ENCODE assay signal across 27 mouse cellular contexts in the genomic region with DNA sequence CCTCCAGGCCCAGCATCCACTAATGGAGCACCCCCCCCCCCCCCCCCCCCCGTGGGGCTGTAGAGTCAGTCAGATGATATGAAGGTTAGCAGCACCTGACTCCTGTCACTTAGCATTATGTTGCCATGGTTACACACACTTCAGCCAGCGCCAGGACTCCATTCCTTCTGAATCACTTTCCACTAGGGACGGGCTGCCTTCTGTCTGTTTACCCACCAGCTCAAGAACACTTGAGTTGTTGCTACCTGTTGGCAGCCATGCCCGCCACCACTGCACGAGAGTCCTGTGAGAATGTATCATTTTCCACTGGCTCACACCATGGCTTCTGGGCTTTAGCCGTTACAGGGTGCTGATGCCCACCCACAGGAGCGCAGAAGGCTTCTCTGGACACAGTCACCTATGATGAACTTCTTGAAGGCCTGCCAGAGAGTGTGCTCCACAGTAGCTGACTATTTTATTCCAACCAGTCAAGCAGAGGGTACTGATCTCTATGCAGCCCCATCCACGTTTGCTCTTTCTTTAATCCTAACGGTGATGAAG. TPM values are rescaled to one million over a fixed set of nuclear protein-coding genes. Genes with fewer than 3 reads are reported as not detected.
DNase-seq lines count a peak whose midpoint lies in the region; ATAC-seq and TF ChIP-seq lines count a peak whose summit lies in the region.
"Had no signal": no experiment of that assay in that cellular context is flagged by ENCODE, and none has a peak within 500 bp of the region (broad histone marks: within the 10 kb centered on the region; RNA-seq: fewer than 3 reads in every experiment).

No protein-coding gene starts in this region.

- H3K4me3 ChIP-seq in midbrain, embryonic 13.5 days (replicated peaks), result no peak overlapping the region
- no peak overlapping the region for H3K4me3 ChIP-seq in midbrain, postnatal 0 days (ENCODE audit: low read depth, low read length)
- no peak overlapping the region for H3K4me3 ChIP-seq in lung, postnatal 0 days (ENCODE audit: low read depth, low read length)
- H3K4me3 ChIP-seq: forebrain, embryonic 13.5 days; hindbrain, embryonic 10.5 days; kidney, embryonic 15.5 days; left cerebral cortex, adult 2 months; limb, embryonic 10.5 days; liver, embryonic 15.5 days; neural tube, embryonic 15.5 days had no signal

- WGBS in midbrain, embryonic 13.5 days, result 73% methylated on average over 9 of the region's 9 CpGs
- 69% methylated on average over 8 of the region's 9 CpGs for WGBS in midbrain, postnatal 0 days
- WGBS in lung, postnatal 0 days, result 50% methylated on average over 8 of the region's 9 CpGs

- no peak overlapping the region for H3K27ac ChIP-seq in midbrain, embryonic 13.5 days
- H3K27ac ChIP-seq in midbrain, postnatal 0 days (ENCODE audit: low read depth, low read length), result no peak overlapping the region
- peak overlapping the region; percentile 78 for H3K27ac ChIP-seq in lung, postnatal 0 days (ENCODE audit: low read length)
- H3K27ac ChIP-seq: forebrain, embryonic 13.5 days; hindbrain, embryonic 10.5 days; kidney, embryonic 15.5 days; left cerebral cortex, adult 2 months; limb, embryonic 10.5 days; liver, embryonic 15.5 days; neural tube, embryonic 15.5 days; stomach, postnatal 0 days had no signal

- H3K36me3 ChIP-seq in midbrain, embryonic 13.5 days, result peaks cover 43% of the 10 kb centered on the region
- H3K36me3 ChIP-seq in midbrain, postnatal 0 days (ENCODE audit: insufficient read depth, low read length), result peaks cover 37% of the 10 kb centered on the region
- H3K36me3 ChIP-seq in lung, postnatal 0 days (ENCODE audit: insufficient read depth, low read length), result peaks cover 39% of the 10 kb centered on the region

- ATAC-seq in midbrain, embryonic 13.5 days, result peak; percentile 53; the same call in 1 of the 2 replicates
- no peak for ATAC-seq in midbrain, postnatal 0 days (ENCODE audit: low FRiP score)
- ATAC-seq in lung, postnatal 0 days, result peak; percentile 88
- ATAC-seq: activated CD4-positive, CD25-positive, alpha-beta regulatory T cell, adult 4 months; forebrain, embryonic 13.5 days; intestine, postnatal 0 days had no signal

- DNase-seq in midbrain, postnatal 0 days (ENCODE audit: low spot score), result no peak
- DNase-seq in brain, embryonic 14.5 days (ENCODE audit: low read depth), result peak; percentile 37
- DNase-seq in lung, postnatal 0 days (ENCODE audit: low spot score), result peak; percentile 94
- no peak for DNase-seq in kidney, adult 9 months
- no peak for DNase-seq in Muller cell, postnatal 12 days (ENCODE audit: inconsistent ontology term)
- DNase-seq in adrenal gland, adult 18-20 months (ENCODE audit: low spot score in 2 of 2), result no peak
- DNase-seq: adrenal gland, postnatal 14 days; cerebellum, adult 9-10 months; gastrocnemius, postnatal 36 days; liver had no signal

- no peak for TF ChIP-seq CTCF in midbrain, postnatal 0 days (IDR thresholded peaks at IDR 0.05)
- TF ChIP-seq CTCF in brain, embryonic 14.5 days (IDR thresholded peaks at IDR 0.05; ENCODE audit: borderline replicate concordance, extremely low read depth, insufficient read depth, insufficient read length), result no peak
- TF ChIP-seq CTCF in lung, postnatal 0 days (IDR thresholded peaks at IDR 0.05), result no peak

- peak; percentile 62; the same call in 1 of the 2 replicates for TF ChIP-seq EP300 in lung, postnatal 0 days (IDR thresholded peaks at IDR 0.05)

- H3K27me3 ChIP-seq in midbrain, embryonic 13.5 days, result no peaks in the 10 kb centered on the region
- H3K27me3 ChIP-seq in midbrain, postnatal 0 days (ENCODE audit: insufficient read depth, low read length), result no peaks in the 10 kb centered on the region
- H3K27me3 ChIP-seq in lung, postnatal 0 days (replicated peaks; ENCODE audit: insufficient read depth, low read length), result no peaks in the 10 kb centered on the region
- H3K27me3 ChIP-seq: forebrain, embryonic 13.5 days; kidney, embryonic 15.5 days; liver, embryonic 15.5 days; neural tube, embryonic 15.5 days had no signal

- no peak overlapping the region for H3K4me2 ChIP-seq in midbrain, embryonic 13.5 days (replicated peaks)
- H3K4me2 ChIP-seq in midbrain, postnatal 0 days (ENCODE audit: low read depth, low read length, poor library complexity, severe bottlenecking), result no peak overlapping the region
- 0 out of 2 replicates have a peak overlapping the region, but pooled peaks have one; percentile 14 for H3K4me2 ChIP-seq in lung, postnatal 0 days (replicated peaks; ENCODE audit: low read depth, low read length)
- H3K4me2 ChIP-seq: forebrain, embryonic 13.5 days; kidney, embryonic 15.5 days; liver, embryonic 15.5 days; neural tube, embryonic 15.5 days had no signal

- H3K9ac ChIP-seq in midbrain, embryonic 13.5 days (replicated peaks), result no peak overlapping the region
- H3K9ac ChIP-seq in midbrain, postnatal 0 days (replicated peaks; ENCODE audit: low read length, poor library complexity, severe bottlenecking), result no peak overlapping the region
- H3K9ac ChIP-seq in lung, postnatal 0 days (replicated peaks; ENCODE audit: low read depth), result no peak overlapping the region
- H3K9ac ChIP-seq: forebrain, embryonic 13.5 days; kidney, embryonic 15.5 days; liver, embryonic 15.5 days; neural tube, embryonic 15.5 days had no signal

- TF ChIP-seq POLR2A in brain, embryonic 14.5 days (IDR thresholded peaks at IDR 0.05; ENCODE audit: borderline replicate concordance, extremely low read depth, insufficient read depth, insufficient read length, poor library complexity, severe bottlenecking), result no peak

- no peaks in the 10 kb centered on the region for H3K9me3 ChIP-seq in midbrain, embryonic 13.5 days
- H3K9me3 ChIP-seq in midbrain, postnatal 0 days (ENCODE audit: low read length), result no peaks in the 10 kb centered on the region
- H3K9me3 ChIP-seq in lung, postnatal 0 days (ENCODE audit: low read length), result no peaks in the 10 kb centered on the region
- H3K9me3 ChIP-seq: forebrain, embryonic 13.5 days; hindbrain, embryonic 10.5 days; kidney, embryonic 15.5 days; limb, embryonic 10.5 days; liver, embryonic 15.5 days; neural tube, embryonic 15.5 days had no signal

- no peaks in the 10 kb centered on the region for H3K4me1 ChIP-seq in midbrain, embryonic 13.5 days (replicated peaks)
- no peaks in the 10 kb centered on the region for H3K4me1 ChIP-seq in midbrain, postnatal 0 days (ENCODE audit: insufficient read depth, low read length)
- H3K4me1 ChIP-seq in lung, postnatal 0 days (ENCODE audit: insufficient read depth, low read depth, low read length), result peaks cover 3% of the 10 kb centered on the region; the same call in 1 of the 2 replicates
- H3K4me1 ChIP-seq: forebrain, embryonic 13.5 days; hindbrain, embryonic 10.5 days; kidney, embryonic 15.5 days; neural tube, embryonic 15.5 days had no signal

RNA-seq across cellular contexts. Expression of a gene that starts 23.7 kb away (rescaled TPM):
- 91.9 and 92.3 TPM in 2 replicates for polyA plus RNA-seq in midbrain, embryonic 13.5 days (2015; fragmentation: Nextera tagmentation; extraction: Ambion mirVana)
- total RNA-seq in midbrain, postnatal 0 days (2014; rRNA removed), result 104 TPM in 2 replicates
- 139 and 147 TPM in 2 replicates for polyA plus RNA-seq in midbrain, postnatal 0 days (2015; fragmentation: Nextera tagmentation; extraction: Ambion mirVana)
- 141 and 169 TPM in 2 replicates for polyA plus RNA-seq in brain, embryonic 14.5 days (2012; rRNA removed)
- polyA plus RNA-seq in lung, postnatal 0 days (2015; fragmentation: Nextera tagmentation; extraction: Ambion mirVana), result 580 and 606 TPM in 2 replicates
- total RNA-seq in adrenal gland, adult 18-20 months (2021), result 1,000 to 10,000 TPM; 1,017 to 2,323 TPM

RNA-seq across cellular contexts. Expression of a gene that starts 24.2 kb away (rescaled TPM):
- polyA plus RNA-seq in midbrain, embryonic 13.5 days (2015; fragmentation: Nextera tagmentation; extraction: Ambion mirVana), result 55.5 and 60.5 TPM in 2 replicates
- 72.7 and 78.0 TPM in 2 replicates for total RNA-seq in midbrain, postnatal 0 days (2014; rRNA removed)
- polyA plus RNA-seq in midbrain, postnatal 0 days (2015; fragmentation: Nextera tagmentation; extraction: Ambion mirVana), result 45.3 and 45.8 TPM in 2 replicates
- 99.8 and 103 TPM in 2 replicates for polyA plus RNA-seq in brain, embryonic 14.5 days (2012; rRNA removed)
- polyA plus RNA-seq in lung, postnatal 0 days (2015; fragmentation: Nextera tagmentation; extraction: Ambion mirVana), result 39.1 and 42.1 TPM in 2 replicates
- total RNA-seq in adrenal gland, adult 18-20 months (2021), result 10 to 100 TPM; 73.0 to 75.0 TPM

RNA-seq across cellular contexts. Expression of a gene that starts 24.7 kb away (rescaled TPM):
- polyA plus RNA-seq in midbrain, embryonic 13.5 days (2015; fragmentation: Nextera tagmentation; extraction: Ambion mirVana), result 4.9 TPM in 2 replicates
- 17.0 and 21.0 TPM in 2 replicates for total RNA-seq in midbrain, postnatal 0 days (2014; rRNA removed)
- 1.8 and 2.4 TPM in 2 replicates for polyA plus RNA-seq in midbrain, postnatal 0 days (2015; fragmentation: Nextera tagmentation; extraction: Ambion mirVana)
- 34.1 and 38.2 TPM in 2 replicates for polyA plus RNA-seq in brain, embryonic 14.5 days (2012; rRNA removed)
- 1.4 and 1.6 TPM in 2 replicates for polyA plus RNA-seq in lung, postnatal 0 days (2015; fragmentation: Nextera tagmentation; extraction: Ambion mirVana)
- total RNA-seq in adrenal gland, adult 18-20 months (2021), result 1 to 10 TPM; 5.2 to 5.7 TPM

RNA-seq across cellular contexts. Expression of a gene that starts 24.7 kb away (rescaled TPM):
- not detected in 2 replicates for polyA plus RNA-seq in midbrain, embryonic 13.5 days (2015; fragmentation: Nextera tagmentation; extraction: Ambion mirVana)
- 0.71 TPM in 1 of 2 replicates, not detected in the other for total RNA-seq in midbrain, postnatal 0 days (2014; rRNA removed)
- not detected in 2 replicates for polyA plus RNA-seq in midbrain, postnatal 0 days (2015; fragmentation: Nextera tagmentation; extraction: Ambion mirVana)
- polyA plus RNA-seq in brain, embryonic 14.5 days (2012; rRNA removed), result 0.14 and 0.39 TPM in 2 replicates
- not detected in 2 replicates for polyA plus RNA-seq in lung, postnatal 0 days (2015; fragmentation: Nextera tagmentation; extraction: Ambion mirVana)
- under 1 TPM in 1 of 2 experiments, not detected in 1; 0.64 TPM for total RNA-seq in adrenal gland, adult 18-20 months (2021)
- total RNA-seq: adrenal gland, postnatal 14 days; ES-E14; gastrocnemius, adult 18-20 months; gastrocnemius, postnatal 36 days; layer of hippocampus, postnatal 10 days; megakaryocyte, adult 5-6 weeks had no signal
- polyA plus RNA-seq: activated CD4-positive, CD25-positive, alpha-beta regulatory T cell, adult 4 months; embryonic facial prominence, embryonic 14.5 days; forebrain, embryonic 13.5 days; hindbrain, embryonic 10.5 days; intestine, postnatal 0 days; kidney, embryonic 15.5 days; limb, embryonic 10.5 days; liver, embryonic 15.5 days; neural tube, embryonic 15.5 days; stomach, postnatal 0 days; thymus, postnatal 0 days had no signal

RNA-seq across cellular contexts. Expression of a gene that starts 48.8 kb away (rescaled TPM):
- 1.2 and 1.3 TPM in 2 replicates for polyA plus RNA-seq in midbrain, embryonic 13.5 days (2015; fragmentation: Nextera tagmentation; extraction: Ambion mirVana)
- total RNA-seq in midbrain, postnatal 0 days (2014; rRNA removed), result 2.0 and 2.1 TPM in 2 replicates
- polyA plus RNA-seq in midbrain, postnatal 0 days (2015; fragmentation: Nextera tagmentation; extraction: Ambion mirVana), result 1.8 and 2.1 TPM in 2 replicates
- 1.5 and 1.8 TPM in 2 replicates for polyA plus RNA-seq in brain, embryonic 14.5 days (2012; rRNA removed)
- 5.8 and 6.4 TPM in 2 replicates for polyA plus RNA-seq in lung, postnatal 0 days (2015; fragmentation: Nextera tagmentation; extraction: Ambion mirVana)
- total RNA-seq in adrenal gland, adult 18-20 months (2021), result 10 to 100 TPM; 25.2 to 30.3 TPM

Comparison
In these comparisons a context has a peak if more than half of its experiments do, and no peak if none do; other contexts are left out.
1. DNase-seq: peak in brain, embryonic 14.5 days (single experiment) and lung, postnatal 0 days (single experiment); none in midbrain, postnatal 0 days (single experiment), kidney, adult 9 months (single experiment), Muller cell, postnatal 12 days (single experiment) and adrenal gland, adult 18-20 months (0 of 2).